Mouse (Mus musculus) myocyte (in vitro differentiated cells): ENCODE measurements at regions not wholly inside any gene's neighbourhood (a gene's known extent, or its start where the extent isn't known, plus 50 kb on each side); places are given as distances from the start of the nearest gene placed in this dataset.

Experiments
- E2F4 ChIP-seq: IDR thresholded peaks from one replicate; pipeline ENCODE4 v1.6.1; 2011; ENCODE audit warnings: mild to moderate bottlenecking, control low read depth, moderate library complexity; ENCODE audit not compliant: insufficient read depth
- MAX ChIP-seq: IDR thresholded peaks from one replicate; pipeline ENCODE4 v1.6.1; 2011; ENCODE audit warnings: low read depth, mild to moderate bottlenecking, control low read depth
- MYOD1 ChIP-seq, 3 experiments: IDR thresholded peaks; one replicate each; pipeline ENCODE4 v1.6.1; 2011; ENCODE audit warnings: control low read depth in 2 of 3, low read depth in 2 of 3, mild to moderate bottlenecking in 2 of 3, moderate library complexity in 1 of 3; ENCODE audit not compliant: insufficient read length in 2 of 3, control insufficient read depth in 1 of 3
- MYOG ChIP-seq, 3 experiments: IDR thresholded peaks; one replicate each; pipeline ENCODE4 v1.6.1; 2011; ENCODE audit warnings: control low read depth in 2 of 3, low read depth in 2 of 3, mild to moderate bottlenecking in 2 of 3; ENCODE audit not compliant: insufficient read length in 2 of 3, control insufficient read depth in 1 of 3, insufficient read depth in 1 of 3
- POLR2A ChIP-seq: IDR thresholded peaks from one replicate; pipeline ENCODE4 v1.6.1; 2011; ENCODE audit warnings: low read depth, mild to moderate bottlenecking, control low read depth, moderate library complexity; ENCODE audit not compliant: insufficient read length
- POLR2AphosphoS2 ChIP-seq: IDR thresholded peaks from one replicate; pipeline ENCODE4 v1.6.1; 2011; ENCODE audit warnings: low read depth, control low read depth; ENCODE audit not compliant: insufficient read length
- REST ChIP-seq: IDR thresholded peaks from one replicate; pipeline ENCODE4 v1.6.1; 2011; ENCODE audit warnings: mild to moderate bottlenecking, control low read depth, moderate library complexity; ENCODE audit not compliant: insufficient read depth, insufficient read length
- USF1 ChIP-seq: IDR thresholded peaks from one replicate; pipeline ENCODE4 v1.6.1; 2011; ENCODE audit warnings: low read depth, mild to moderate bottlenecking, control low read depth, moderate library complexity

- no peak for TF ChIP-seq POLR2AphosphoS2
- TF ChIP-seq POLR2A = no peak
- TF ChIP-seq MAX = no peak
- TF ChIP-seq REST = no peak
- no peak for TF ChIP-seq E2F4
- TF ChIP-seq USF1 = no peak
- TF ChIP-seq MYOG (IDR thresholded peaks at IDR 0.05; ENCODE audit: control insufficient read depth in 1 of 3, insufficient read depth in 1 of 3, insufficient read length in 2 of 3, low read depth in 2 of 3) = no peak
- TF ChIP-seq MYOD1 (IDR thresholded peaks at IDR 0.05; ENCODE audit: control insufficient read depth in 1 of 3, insufficient read length in 2 of 3, low read depth in 2 of 3) = no peak
Observed at GRCm38 (mm10) chr15:57542630-57543029, 65.2 kb upstream of the Slc22a22 start.
